Mouse (Mus musculus): ENCODE results near the gene Cmtm6.

The Cmtm6 gene

DNA sequence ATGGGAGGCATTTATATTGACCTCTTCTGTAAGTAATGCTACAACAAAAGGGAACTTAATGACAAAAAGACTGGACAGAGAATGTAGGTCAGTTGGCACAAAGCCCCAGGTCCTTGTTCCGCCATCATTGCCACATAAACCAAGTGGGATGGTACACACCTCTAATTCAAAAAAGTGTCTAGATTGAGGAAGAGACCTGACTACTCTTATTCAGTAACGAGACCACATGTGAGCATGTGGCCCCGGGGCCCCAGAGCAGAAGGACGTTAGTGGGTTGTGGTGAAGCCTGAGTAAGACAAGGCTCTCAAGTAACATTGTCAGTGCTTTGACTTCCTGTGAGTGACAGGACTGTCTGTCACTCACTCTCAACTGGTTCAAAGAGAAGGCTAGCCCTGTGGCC, 39.3 kb downstream of the Cmtm6 start:
- DNase-seq (ENCODE audit: low read depth, low spot score) = no peak

DNA sequence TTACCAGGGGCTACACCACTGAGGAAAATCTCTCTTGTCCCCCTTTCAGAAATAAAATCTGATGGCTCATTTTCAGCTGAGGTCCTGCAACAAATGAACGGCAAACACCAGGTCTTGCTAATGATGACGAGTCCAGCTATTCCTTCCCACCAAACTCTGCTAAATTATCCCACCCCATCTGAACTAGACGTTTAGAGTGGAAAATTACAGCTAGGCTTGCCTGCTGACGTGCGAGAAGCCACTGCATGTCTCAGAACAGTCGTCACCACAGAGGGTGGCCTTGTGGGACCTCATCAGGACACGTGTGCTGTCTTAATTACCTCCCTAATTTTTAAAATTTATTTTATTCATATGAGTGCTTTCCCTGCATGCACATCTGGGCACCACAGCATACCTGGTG, 40.6 kb downstream of the Cmtm6 start:
- no peak for DNase-seq (ENCODE audit: low read depth, low spot score)

DNA sequence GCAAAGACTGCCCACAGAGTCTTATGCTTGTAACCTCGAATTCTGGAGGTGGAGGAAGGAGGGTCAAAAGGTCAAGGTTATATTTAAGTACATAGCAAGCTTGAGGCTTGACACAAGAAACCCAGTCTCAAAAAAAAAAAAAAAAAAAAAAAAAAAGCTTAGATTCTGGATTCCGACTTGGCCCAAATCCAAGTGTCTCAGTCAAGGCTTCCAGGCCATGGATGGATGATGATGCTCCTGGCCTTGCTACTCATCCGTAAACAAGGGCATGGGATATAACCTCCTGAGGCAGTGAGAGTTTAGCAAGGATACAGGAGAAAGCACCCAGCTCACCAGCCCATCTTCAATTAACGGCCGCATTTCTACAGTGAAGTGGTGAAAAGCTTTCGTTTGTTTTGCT, 43.7 kb downstream of the Cmtm6 start:
- no peak for DNase-seq (ENCODE audit: low read depth, low spot score)

DNA sequence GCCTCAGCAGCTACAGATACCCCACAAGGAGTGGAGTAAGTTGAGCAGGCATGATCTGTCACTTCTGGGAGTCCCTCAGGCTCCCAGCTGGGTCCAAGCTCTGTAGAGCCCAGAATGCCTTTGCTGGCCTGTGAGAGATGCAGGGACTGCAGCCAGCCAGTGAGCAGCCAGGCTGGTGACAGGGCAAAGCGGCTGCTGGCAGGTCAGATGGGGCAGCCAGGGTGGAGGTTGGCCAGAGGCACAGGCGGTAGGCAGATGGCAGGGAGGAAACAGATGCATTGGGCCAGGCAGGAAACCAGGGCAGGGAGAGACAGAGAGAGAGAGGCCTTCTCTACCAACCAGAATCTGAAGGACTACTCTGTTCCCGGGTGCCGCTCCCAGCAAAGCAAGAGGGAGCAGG, 44.4 kb downstream of the Cmtm6 start:
- no peak for DNase-seq (ENCODE audit: low read depth, low spot score)

- DNase-seq (ENCODE audit: low read depth, low spot score) = no peak
Measured at GRCm38 (mm10) chr9:114776361-114776760, 45.4 kb downstream of the Cmtm6 start.

- DNase-seq (ENCODE audit: low read depth, low spot score) = no peak
Measured at GRCm38 (mm10) chr9:114777178-114778046, 46.5 kb downstream of the Cmtm6 start.

GRCm38 (mm10) chr9:114778047-114778390, 47.1 kb downstream of the Cmtm6 start:
- no peak for DNase-seq (ENCODE audit: low read depth, low spot score)

DNA sequence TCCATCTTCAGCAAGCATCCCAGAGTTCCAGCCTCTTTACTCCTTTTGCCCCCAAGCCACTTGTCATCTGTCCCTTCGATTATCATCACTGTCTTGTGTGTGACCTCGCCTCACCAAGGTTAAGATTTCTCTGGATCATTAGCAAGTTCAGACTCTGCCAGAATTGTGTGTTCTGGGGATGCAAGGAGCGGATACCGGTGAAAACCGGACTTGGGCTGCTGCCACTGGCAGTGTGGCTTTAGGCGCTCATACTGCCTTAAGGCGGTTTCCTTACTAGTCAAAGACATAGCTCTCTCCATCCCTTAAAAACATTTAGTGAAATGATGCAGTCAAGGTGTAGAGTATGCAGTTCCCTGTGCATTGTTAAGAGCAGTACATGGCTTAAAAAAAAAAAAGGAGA, 48.0 kb downstream of the Cmtm6 start:
- DNase-seq (ENCODE audit: low read depth, low spot score) = no peak

DNA sequence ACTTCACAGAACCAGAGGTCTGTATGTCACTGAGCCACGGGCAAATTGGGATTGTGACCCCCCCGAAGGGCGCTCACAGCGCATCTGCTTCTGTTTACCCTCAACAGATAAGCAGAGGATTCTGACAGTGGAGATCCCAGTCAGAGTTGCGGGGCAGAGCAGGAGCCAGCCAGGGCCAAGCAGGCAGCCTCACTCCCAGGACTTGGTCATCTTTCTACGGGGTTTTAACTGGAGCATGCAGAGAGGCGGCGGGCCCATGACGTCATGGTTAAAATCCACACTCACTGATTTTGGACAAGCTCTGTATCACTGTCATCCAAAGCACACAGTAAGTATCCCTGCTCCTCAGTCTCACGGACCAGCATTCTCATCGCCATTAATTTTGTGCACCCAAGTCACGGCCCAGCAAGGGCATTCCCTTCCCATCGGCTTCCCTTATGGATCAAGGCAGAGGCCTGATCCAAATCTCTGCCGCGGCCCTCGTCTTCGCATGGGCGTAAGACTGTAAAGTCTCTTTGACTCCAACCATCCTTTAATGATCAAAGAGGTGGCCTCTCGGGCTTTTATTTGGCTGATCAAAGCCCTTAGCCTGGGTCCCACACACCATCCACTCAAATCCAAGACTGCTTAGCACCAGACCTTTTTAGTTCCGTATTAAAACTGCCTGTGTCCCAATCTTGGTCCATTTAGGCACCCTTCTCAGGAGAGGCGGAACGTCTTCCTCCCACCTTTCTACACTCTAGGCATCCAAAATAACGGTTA, 49.2 kb downstream of the Cmtm6 start:
- DNase-seq (ENCODE audit: low read depth, low spot score) = no peak

DNA sequence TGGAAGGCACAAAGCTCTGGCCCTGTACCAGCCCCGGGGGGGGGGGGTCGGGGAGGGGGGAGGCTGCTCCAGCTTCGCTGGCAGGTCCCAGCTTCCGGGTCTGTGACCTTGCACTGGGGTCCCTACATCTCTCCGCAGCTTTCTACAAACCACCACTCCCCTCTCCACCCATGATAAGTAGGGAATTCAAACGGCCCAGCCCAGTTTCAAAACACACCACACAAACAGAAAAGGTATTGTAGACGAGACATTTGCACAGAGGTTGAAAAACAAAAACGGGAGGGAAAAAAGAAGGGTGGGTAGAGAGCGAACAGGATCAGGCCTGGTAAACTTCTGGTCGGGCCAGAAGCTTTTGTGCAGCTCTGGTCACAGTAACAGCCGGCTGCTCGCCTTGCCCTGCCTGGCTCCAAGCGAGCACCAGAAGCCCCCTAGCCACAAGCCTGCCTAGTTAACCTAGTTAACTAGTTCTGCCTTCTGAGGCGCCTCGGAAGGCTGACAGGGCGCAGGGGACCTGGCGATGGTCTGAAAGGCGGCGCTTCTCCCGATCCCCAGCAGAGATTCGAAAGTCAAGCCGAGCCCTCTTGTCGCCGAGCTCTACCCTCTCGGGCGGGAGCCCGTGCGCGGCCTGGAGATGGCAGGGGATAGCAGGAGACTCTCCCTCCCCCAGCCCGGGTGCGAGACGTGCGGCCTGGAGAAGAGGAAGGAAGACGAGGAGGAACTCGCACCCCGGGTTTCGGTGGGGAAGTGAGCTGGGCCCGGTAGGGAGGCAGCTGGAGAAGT, 50.0 kb downstream of the Cmtm6 start:
- no peak for DNase-seq (ENCODE audit: low read depth, low spot score)

DNA sequence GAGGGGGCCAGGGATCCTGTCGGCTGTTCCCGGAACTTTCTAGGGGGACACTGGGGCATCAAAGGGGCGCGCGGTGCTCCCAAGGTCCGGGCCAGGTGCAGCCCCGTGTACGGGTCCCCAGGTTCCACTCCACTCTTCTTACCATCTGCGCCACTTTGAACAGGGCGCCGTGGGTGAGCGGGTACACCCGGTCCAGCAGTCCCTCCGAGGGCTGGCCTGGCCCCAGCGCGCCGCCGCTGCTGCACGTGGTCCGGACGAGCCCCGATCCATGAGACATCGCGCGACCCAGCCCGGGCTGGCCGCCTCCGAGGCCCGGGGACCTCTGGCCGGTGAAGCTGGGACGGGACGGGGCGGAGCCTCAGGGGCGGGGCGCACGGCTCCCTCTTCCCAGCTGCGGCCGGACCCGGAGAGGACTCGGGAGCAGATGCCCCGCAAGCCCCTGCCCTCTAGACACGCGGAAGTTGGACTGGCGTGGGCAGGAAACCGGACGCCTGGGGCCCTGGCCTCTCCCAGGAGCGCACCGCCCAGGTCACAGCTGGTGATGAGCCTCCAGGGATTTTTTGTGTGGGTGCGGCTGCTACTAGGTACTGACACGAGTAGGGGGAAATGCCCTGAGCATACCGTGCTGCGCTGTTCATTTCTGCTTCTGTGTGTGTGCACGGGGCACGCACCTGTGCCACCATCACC, 50.8 kb downstream of the Cmtm6 start, which contains the start of gene Cmtm7:
Gene Cmtm7, minus strand, starts transcription at position 331 of the 687 bp plus-strand sequence.
- peak; percentile 24 for DNase-seq (ENCODE audit: low read depth, low spot score)

- DNase-seq (ENCODE audit: low read depth, low spot score) = no peak
Measured at GRCm38 (mm10) chr9:114785432-114786125, 54.7 kb downstream of the Cmtm6 start.

DNA sequence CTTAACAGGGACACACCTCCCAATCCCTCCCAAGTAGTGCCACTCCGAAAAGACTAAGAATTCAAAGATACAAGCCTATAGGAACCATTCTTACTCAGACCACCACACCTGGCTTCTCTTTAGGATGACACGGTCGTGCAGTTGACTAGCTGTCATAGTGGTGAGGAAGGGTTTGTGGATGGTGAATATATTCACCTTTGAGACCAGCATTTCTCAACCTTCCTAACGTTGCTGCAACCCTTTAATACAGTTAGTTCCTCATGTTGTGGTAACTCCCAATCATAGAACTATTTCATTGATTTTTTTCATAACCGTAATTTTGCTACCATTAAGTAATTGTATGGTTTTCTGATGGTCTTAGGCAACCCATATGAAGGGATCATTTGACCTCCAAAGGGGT, 56.2 kb downstream of the Cmtm6 start:
- DNase-seq (ENCODE audit: low read depth, low spot score) = no peak

GRCm38 (mm10) chr9:114787716-114788115, 56.8 kb downstream of the Cmtm6 start:
- DNase-seq (ENCODE audit: low read depth, low spot score) = no peak

- no peak for DNase-seq (ENCODE audit: low read depth, low spot score)
Measured at GRCm38 (mm10) chr9:114788697-114789096, 57.8 kb downstream of the Cmtm6 start.

DNA sequence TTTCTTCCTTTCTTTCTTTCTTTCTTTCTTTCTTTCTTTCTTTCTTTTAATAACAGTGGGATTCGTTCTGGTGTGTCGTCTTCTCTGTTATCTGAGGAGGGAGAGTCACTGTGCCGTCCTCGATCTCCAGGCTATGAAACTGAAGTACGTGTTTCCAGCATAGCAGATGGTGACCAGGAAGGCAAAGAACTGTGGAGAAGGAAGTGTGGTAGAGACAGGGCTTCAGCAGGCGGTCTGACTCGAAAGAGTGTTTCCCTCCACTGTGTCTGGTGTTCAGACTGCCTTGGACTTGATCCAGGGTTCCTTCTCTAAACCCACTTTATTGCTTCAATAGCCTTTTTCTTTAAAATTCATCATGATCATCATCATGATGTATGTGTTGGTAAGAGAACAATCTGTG, 58.6 kb downstream of the Cmtm6 start:
- DNase-seq (ENCODE audit: low read depth, low spot score) = no peak

- no peak for DNase-seq (ENCODE audit: low read depth, low spot score)
Measured at GRCm38 (mm10) chr9:114789989-114790388, 59.1 kb downstream of the Cmtm6 start.

GRCm38 (mm10) chr9:114793764-114794295, 62.9 kb downstream of the Cmtm6 start:
- DNase-seq (ENCODE audit: low read depth, low spot score) = no peak

DNA sequence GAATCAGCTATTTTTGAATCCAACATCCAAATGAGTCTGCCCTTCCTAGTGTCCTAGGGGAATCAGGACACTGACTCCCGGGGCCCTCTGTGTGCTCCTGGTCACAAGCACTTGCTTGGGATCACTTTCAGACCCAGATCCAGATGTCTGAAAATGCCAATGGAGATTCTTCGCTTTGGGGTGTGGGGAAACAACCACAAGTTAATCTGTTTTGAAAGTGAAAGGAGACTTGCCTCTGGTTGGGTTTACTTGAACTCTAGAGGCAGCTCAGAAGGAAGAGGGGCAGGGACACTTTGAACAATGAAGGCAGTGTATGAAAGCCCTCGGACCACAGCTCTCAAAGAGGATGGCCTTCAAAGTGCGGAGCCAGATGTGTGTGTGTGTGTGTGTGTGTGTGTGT, 63.6 kb downstream of the Cmtm6 start:
- DNase-seq (ENCODE audit: low read depth, low spot score) = no peak

- DNase-seq (ENCODE audit: low read depth, low spot score) = no peak
Measured at GRCm38 (mm10) chr9:114796473-114797050, 65.6 kb downstream of the Cmtm6 start.

Data from retina, postnatal 7 days (tissue).